Mouse (Mus musculus) kidney, postnatal 14 days (tissue): ENCODE data around the gene Itgb7.
A peak's percentile ranks its signal among the peaks of the same experiment; 100 is the strongest.

Experiments used
- DNase-seq: peaks from one replicate; pipeline ENCODE4 v3.0.0; 2022; ENCODE audit warnings: mixed read lengths

Itgb7 gene

GRCm38 (mm10) chr15:102231748-102232147, at the start of gene Itgb7:
Itgb7 (minus strand) TSS chr15:102231944.
- DNase-seq: no peak

GRCm38 (mm10) chr15:102280623-102281022, 48.9 kb upstream of the Itgb7 start:
- no peak for DNase-seq

GRCm38 (mm10) chr15:102279783-102280520, 48.2 kb upstream of the Itgb7 start:
- no peak for DNase-seq

- peak; percentile 95 for DNase-seq
Observed at GRCm38 (mm10) chr15:102279092-102279782, 47.5 kb upstream of the Itgb7 start, which contains the start of gene Mfsd5. Mfsd5 (plus strand) TSS chr15:102279454.

GRCm38 (mm10) chr15:102278726-102279091, 47.0 kb upstream of the Itgb7 start:
- DNase-seq: no peak

- DNase-seq: no peak
Observed at GRCm38 (mm10) chr15:102273982-102274716, 42.4 kb upstream of the Itgb7 start.

GRCm38 (mm10) chr15:102271441-102271840, 39.7 kb upstream of the Itgb7 start:
- no peak for DNase-seq

GRCm38 (mm10) chr15:102270274-102270960, 38.7 kb upstream of the Itgb7 start, which contains the start of gene Gm9918:
Gm9918 (plus strand) TSS chr15:102270563.
- DNase-seq: no peak

- DNase-seq: no peak
Observed at GRCm38 (mm10) chr15:102265548-102265947, 33.8 kb upstream of the Itgb7 start.

GRCm38 (mm10) chr15:102263037-102263436, 31.3 kb upstream of the Itgb7 start:
- no peak for DNase-seq

GRCm38 (mm10) chr15:102262582-102262981, 30.8 kb upstream of the Itgb7 start:
- no peak for DNase-seq

GRCm38 (mm10) chr15:102258581-102259253, 27.0 kb upstream of the Itgb7 start:
- DNase-seq: no peak

GRCm38 (mm10) chr15:102258076-102258470, 26.3 kb upstream of the Itgb7 start:
- peak; percentile 64 for DNase-seq

GRCm38 (mm10) chr15:102257202-102258075, 25.7 kb upstream of the Itgb7 start, which contains the start of gene Rarg:
Rarg (minus strand) TSS chr15:102257517.
- peak; percentile 69 for DNase-seq

GRCm38 (mm10) chr15:102256431-102257201, 24.9 kb upstream of the Itgb7 start:
- DNase-seq: no peak

- DNase-seq: peak; percentile 76
Observed at GRCm38 (mm10) chr15:102255547-102256255, 24.0 kb upstream of the Itgb7 start.

- DNase-seq: no peak
Observed at GRCm38 (mm10) chr15:102250521-102250920, 18.8 kb upstream of the Itgb7 start.

GRCm38 (mm10) chr15:102249967-102250366, 18.2 kb upstream of the Itgb7 start:
- no peak for DNase-seq

GRCm38 (mm10) chr15:102249251-102249691, 17.5 kb upstream of the Itgb7 start:
- DNase-seq: peak; percentile 68

GRCm38 (mm10) chr15:102248812-102249191, 17.1 kb upstream of the Itgb7 start:
- peak; percentile 50 for DNase-seq
